8 mouse cellular contexts compared by ENCODE assay signal in the genomic region with DNA sequence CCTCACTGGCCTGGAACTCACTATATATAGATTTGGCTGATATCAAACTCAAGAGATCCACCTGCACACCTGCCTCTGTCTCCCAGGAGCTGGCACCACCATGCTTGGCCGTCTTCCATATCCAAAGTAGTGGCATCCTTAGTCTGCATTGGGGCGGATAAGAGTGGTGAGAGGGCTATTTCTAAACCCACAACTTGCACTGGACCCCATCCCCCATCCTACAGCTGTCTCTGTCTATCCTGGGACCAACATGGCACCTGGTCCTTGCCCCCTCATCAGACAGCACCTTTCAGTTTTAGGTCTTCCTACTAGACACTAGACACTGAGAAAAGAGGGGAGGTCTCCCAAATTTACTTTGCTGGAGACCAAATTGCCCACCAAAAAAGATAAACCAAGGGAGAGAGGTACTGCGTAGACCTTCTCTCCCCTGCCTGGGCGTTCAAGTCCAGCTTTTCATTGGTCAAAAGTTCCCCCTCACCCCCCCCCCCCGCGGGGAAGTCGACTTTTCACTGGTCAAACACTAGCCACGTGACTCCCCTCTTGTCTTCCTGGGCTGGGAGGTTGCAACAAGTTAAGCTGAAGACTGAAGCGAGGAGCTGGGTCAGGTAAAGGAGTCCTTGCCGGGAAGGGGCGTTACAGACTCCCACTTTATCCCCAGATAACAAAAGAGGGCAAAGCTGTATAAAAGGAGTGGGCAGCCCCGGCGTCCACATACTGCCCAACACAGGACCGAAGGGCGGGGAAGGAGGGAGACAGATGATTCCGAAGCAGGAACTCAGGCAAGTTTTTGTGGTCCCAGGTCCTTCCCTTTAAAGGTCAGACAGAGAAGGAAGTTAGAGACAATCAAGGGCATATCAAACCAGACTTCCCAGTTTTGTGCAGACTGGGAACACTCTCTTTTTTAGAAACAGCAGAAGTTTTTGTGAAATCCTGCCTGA. TPM values are rescaled to one million over a fixed set of nuclear protein-coding genes. Genes with fewer than 3 reads are reported as not detected.
DNase-seq lines count a peak whose midpoint lies in the region; ATAC-seq and TF ChIP-seq lines count a peak whose summit lies in the region.

Pbxip1 (plus strand) TSS at position 531 of the 938 bp plus-strand sequence.

- ATAC-seq in hindbrain, embryonic 13.5 days (ENCODE audit: low FRiP score) = peak; percentile 64

- H3K4me3 ChIP-seq in CH12.LX (replicated peaks in 1 of 3; ENCODE audit: low read depth in 2 of 3, low read length in 2 of 3, poor library complexity in 1 of 3) (peak within 1 kb of the TSS; percentile 65 to 88 (median 77)), macrophage (ENCODE audit: inconsistent target) (peak within 1 kb of the TSS; percentile 30)
- H3K4me3 ChIP-seq in hindbrain, embryonic 13.5 days = peak within 1 kb of the TSS; percentile 34
- H3K4me3 ChIP-seq in small intestine, adult 2 months (ENCODE audit: low read depth, low read length) = peak within 1 kb of the TSS; percentile 79

- H3K27ac ChIP-seq in CH12.LX (ENCODE audit: insufficient read depth, low read depth) (peak within 1 kb of the TSS; percentile 53), macrophage (peak within 1 kb of the TSS; percentile 25)
- H3K27ac ChIP-seq in hindbrain, embryonic 13.5 days = no peak within 1 kb of the TSS; the same call in 1 of the 2 replicates
- H3K27ac ChIP-seq in small intestine, adult 2 months (ENCODE audit: insufficient read depth, low read depth, low read length) = peak within 1 kb of the TSS; percentile 82

- in situ Hi-C loops in CH12.LX (cut with MboI; ENCODE audit: low pct_ligation_motif_present, low pct_unique_long_range_greater_than_20kb, low sequenced_read_pairs) = no loop called here

- TF ChIP-seq POLR2A in CH12.LX (IDR thresholded peaks at IDR 0.05; ENCODE audit: low read depth, low read length) = peak; percentile 78
- TF ChIP-seq POLR2A in small intestine, adult 2 months (IDR thresholded peaks at IDR 0.05; ENCODE audit: low read depth, low read length) = peak; percentile 86

- TF ChIP-seq RAD21 in CH12.LX (IDR thresholded peaks at IDR 0.05; ENCODE audit: low read depth, low read length) = no peak

- peak within 1 kb of the TSS; percentile 96 for H3K4me2 ChIP-seq in CH12.LX (ENCODE audit: insufficient read depth, low read depth, poor library complexity, severe bottlenecking)
- peak within 1 kb of the TSS; percentile 46 for H3K4me2 ChIP-seq in hindbrain, embryonic 13.5 days

- peak; percentile 87 for DNase-seq in CH12.LX (ENCODE audit: extremely low read depth)
- peak; percentile 72 to 79 for DNase-seq in adrenal gland, postnatal 36 days
- DNase-seq in forelimb bud, embryonic 11.5 days (ENCODE audit: low read depth, low spot score) = peak; percentile 75
- DNase-seq in layer of hippocampus, postnatal 36 days = no peak
- no peak for DNase-seq in right cerebral cortex, postnatal 14 days

- H3K9me3 ChIP-seq in CH12.LX (replicated peaks; ENCODE audit: low read length) = no peaks in the 10 kb centered on the region
- no peaks in the 10 kb centered on the region for H3K9me3 ChIP-seq in hindbrain, embryonic 13.5 days

- H3K9ac ChIP-seq in CH12.LX (ENCODE audit: insufficient read depth, low read depth) = peak within 1 kb of the TSS; percentile 93
- peak within 1 kb of the TSS; percentile 51; the same call in 1 of the 2 replicates for H3K9ac ChIP-seq in hindbrain, embryonic 13.5 days

- no peaks in the 10 kb centered on the region for H3K27me3 ChIP-seq in CH12.LX (replicated peaks)
- no peaks in the 10 kb centered on the region for H3K27me3 ChIP-seq in hindbrain, embryonic 13.5 days
- no peaks in the 10 kb centered on the region for H3K27me3 ChIP-seq in small intestine, adult 2 months (ENCODE audit: control insufficient read depth, insufficient read depth, low read length)

- WGBS in hindbrain, embryonic 13.5 days = 5% methylated on average over 16 of the region's 16 CpGs
- 16% methylated on average over 15 of the region's 16 CpGs for WGBS in macrophage (ENCODE audit: missing documents)
- WGBS in small intestine, adult 2 months = 2% methylated on average over 16 of the region's 16 CpGs

- dilution Hi-C loops in CH12.LX (cut with MboI; ENCODE audit: extremely low pct_ligation_motif_present, extremely low pct_unique_long_range_greater_than_20kb, low sequenced_read_pairs) = no loop called here

- peaks cover 9 to 33% of the 10 kb centered on the region in 2 experiments for H3K4me1 ChIP-seq in CH12.LX (ENCODE audit: control insufficient read depth in 1 of 2, insufficient read depth in 2 of 2)
- H3K4me1 ChIP-seq in hindbrain, embryonic 13.5 days (replicated peaks) = peaks cover 34% of the 10 kb centered on the region
- peaks cover 9% of the 10 kb centered on the region for H3K4me1 ChIP-seq in small intestine, adult 2 months (ENCODE audit: control insufficient read depth, insufficient read depth, insufficient read length, low read length)

- no peak for TF ChIP-seq CTCF in CH12.LX (conservative IDR thresholded peaks at IDR 0.05 in 1 of 2, IDR thresholded peaks at IDR 0.05 in 1 of 2; ENCODE audit: low read depth in 2 of 2, low read length in 2 of 2)
- no peak for TF ChIP-seq CTCF in small intestine, adult 2 months (IDR thresholded peaks at IDR 0.05; ENCODE audit: extremely low read depth, insufficient read length, insufficient replicate concordance, low read depth, low read length)

- H3K36me3 ChIP-seq in CH12.LX (replicated peaks in 1 of 2; ENCODE audit: control insufficient read depth in 1 of 2, insufficient read depth in 1 of 2, low read length in 1 of 2) (peaks cover 38 to 65% of the 10 kb centered on the region in 2 experiments), macrophage (ENCODE audit: inconsistent target) (peaks cover 15% of the 10 kb centered on the region; the same call in 1 of the 2 replicates)
- H3K36me3 ChIP-seq in hindbrain, embryonic 13.5 days = peaks cover 29% of the 10 kb centered on the region
- peaks cover 39% of the 10 kb centered on the region for H3K36me3 ChIP-seq in small intestine, adult 2 months (ENCODE audit: control insufficient read depth, insufficient read depth, low read length)

- H3K79me2 ChIP-seq in CH12.LX (replicated peaks; ENCODE audit: control insufficient read depth, extremely low read depth, insufficient read depth, poor library complexity, severe bottlenecking) = peaks cover 9% of the 10 kb centered on the region
- H3K79me2 ChIP-seq in macrophage (ENCODE audit: inconsistent target) = peaks cover 18% of the 10 kb centered on the region

- TF ChIP-seq EP300 in CH12.LX (IDR thresholded peaks at IDR 0.05; ENCODE audit: low read length) = no peak

TF ChIP-seq in CH12.LX, 34 proteins besides CTCF, POLR2A, EP300 and RAD21 (continues in another document):
- TF ChIP-seq POLR2AphosphoS2 (IDR thresholded peaks at IDR 0.05; ENCODE audit: low read depth, low read length) (peak; percentile 61; the same call in 1 of the 2 replicates), MAFK (IDR thresholded peaks at IDR 0.05; ENCODE audit: insufficient replicate concordance, low read length) (no peak), MAX (IDR thresholded peaks at IDR 0.05; ENCODE audit: low read length) (peak; percentile 92), USF2 (conservative IDR thresholded peaks at IDR 0.05; ENCODE audit: low read depth, low read length) (peak; percentile 88), BHLHE40 (IDR thresholded peaks at IDR 0.05; ENCODE audit: low read depth, low read length) (peak; percentile 58; the same call in 1 of the 2 replicates), ZNF384 (IDR thresholded peaks at IDR 0.05; ENCODE audit: low read depth, low read length) (no peak), PAX5 (IDR thresholded peaks at IDR 0.05; ENCODE audit: low read length) (no peak), MAZ (IDR thresholded peaks at IDR 0.05; ENCODE audit: low read depth, low read length) (peak; percentile 71; the same call in 1 of the 2 replicates), MYC (IDR thresholded peaks at IDR 0.05; ENCODE audit: low read depth, low read length) (no peak), ZKSCAN1 (IDR thresholded peaks at IDR 0.05; ENCODE audit: borderline replicate concordance, low read depth, low read length) (no peak), USF1 (IDR thresholded peaks at IDR 0.05; ENCODE audit: low read depth, low read length) (peak; percentile 93), TBP (conservative IDR thresholded peaks at IDR 0.05; ENCODE audit: low read depth, low read length) (peak; percentile 51; the same call in 1 of the 2 replicates), UBTF (IDR thresholded peaks at IDR 0.05; ENCODE audit: low read depth, low read length) (no peak), NELFE (IDR thresholded peaks at IDR 0.05; ENCODE audit: low read depth, low read length) (peak; percentile 62), CHD1 (IDR thresholded peaks at IDR 0.05; ENCODE audit: low read depth, low read length) (peak; percentile 84; the same call in 1 of the 2 replicates), NRF1 (IDR thresholded peaks at IDR 0.05; ENCODE audit: low read depth, low read length) (no peak), IRF4 (IDR thresholded peaks at IDR 0.05; ENCODE audit: low read depth, low read length) (no peak), CHD2 (IDR thresholded peaks at IDR 0.05; ENCODE audit: low read length) (peak; percentile 75), TCF12 (IDR thresholded peaks at IDR 0.05; ENCODE audit: low read depth, low read length) (peak; percentile 52), ZMIZ1 (IDR thresholded peaks at IDR 0.05; ENCODE audit: low read depth, low read length) (peak; percentile 55; the same call in 1 of the 2 replicates), KAT2A (IDR thresholded peaks at IDR 0.05; ENCODE audit: insufficient replicate concordance, low read length) (no peak), HCFC1 (IDR thresholded peaks at IDR 0.05; ENCODE audit: low read depth, low read length) (no peak; the same call in 1 of the 2 replicates), ELF1 (IDR thresholded peaks at IDR 0.05; ENCODE audit: low read depth, low read length) (peak; percentile 71; the same call in 1 of the 2 replicates), MXI1 (IDR thresholded peaks at IDR 0.05; ENCODE audit: low read depth, low read length) (peak; percentile 77)

RNA-seq across cellular contexts. Expression of gene Pbxip1, which starts in this region (rescaled TPM):
- total RNA-seq in CH12.LX (2012; rRNA removed) (16.3 and 18.4 TPM in 2 replicates), CH12.LX (2014; rRNA removed) (14.1 and 14.6 TPM in 2 replicates)
- polyA plus RNA-seq in CH12.LX (2012; ENCODE audit: insufficient read length, low read depth) (17.3 and 17.6 TPM in 2 replicates), macrophage (2018) (5.3 to 6.8 TPM (median 5.4 TPM) in 3 replicates)
- total RNA-seq in adrenal gland, postnatal 36 days (2021) = 10 to 100 TPM; 47.9 to 56.9 TPM
- 19.4 and 20.4 TPM in 2 replicates for polyA plus RNA-seq in hindbrain, embryonic 13.5 days (2015; fragmentation: Nextera tagmentation; extraction: Ambion mirVana)
- total RNA-seq in layer of hippocampus, postnatal 36 days (2021) = 10 to 100 TPM; 38.3 to 43.4 TPM
- 10 to 100 TPM in 12 of 26 experiments, 1 to 10 TPM in 14; 2.4 to 38.0 (median 9.6) TPM for total RNA-seq in macrophage (2018; cell fraction: chromatin; rRNA removed)
- 10 to 100 TPM in 13 of 26 experiments, 1 to 10 TPM in 13; 4.4 to 31.6 (median 10.6) TPM for total RNA-seq in macrophage (2018; cell fraction: cytosol; rRNA removed)
- 10 to 100 TPM in 17 of 26 experiments, 1 to 10 TPM in 9; 4.8 to 57.4 (median 22.0) TPM for total RNA-seq in macrophage (2018; cell fraction: nucleus; rRNA removed)
- 26.8 and 36.5 TPM in 2 replicates for polyA plus RNA-seq in small intestine, adult 2 months (2012; rRNA removed)

Comparison
In these comparisons a context has a peak if more than half of its experiments do, and no peak if none do; other contexts are left out.
1. DNase-seq: peak in CH12.LX (single experiment), adrenal gland, postnatal 36 days (2 of 2) and forelimb bud, embryonic 11.5 days (single experiment); none in layer of hippocampus, postnatal 36 days (0 of 2) and right cerebral cortex, postnatal 14 days (single experiment).
2. Peak in every context shown above with its lines, with median percentiles within 50 percentile points of each other: H3K4me3 ChIP-seq.